Comparison of ENCODE assay signal across 11 mouse cellular contexts in genomic region chr1:121013839-121014503, GRCm38 (mm10).
DNase-seq lines count a peak whose midpoint lies in the region; ATAC-seq and TF ChIP-seq lines count a peak whose summit lies in the region.
"Had no signal": no experiment of that assay in that cellular context is flagged by ENCODE, and none has a peak within 500 bp of the region (broad histone marks: within the 10 kb centered on the region; RNA-seq: fewer than 3 reads in every experiment).

No protein-coding gene starts in this region.

- no peaks in the 10 kb centered on the region for H3K36me3 ChIP-seq in midbrain, postnatal 0 days (ENCODE audit: insufficient read depth, low read length)
- no peaks in the 10 kb centered on the region for H3K36me3 ChIP-seq in midbrain, embryonic 16.5 days (ENCODE audit: control insufficient read depth, insufficient read depth, low read length)
- no peaks in the 10 kb centered on the region for H3K36me3 ChIP-seq in myocyte (ENCODE audit: control insufficient read depth, insufficient read depth)
- no peaks in the 10 kb centered on the region for H3K36me3 ChIP-seq in kidney, embryonic 14.5 days (ENCODE audit: control insufficient read depth, insufficient read depth, low read length)
- H3K36me3 ChIP-seq: hindbrain, embryonic 10.5 days; limb, embryonic 13.5 days had no signal

- peak; percentile 30 to 44 for DNase-seq in heart, adult 18-20 months
- no peak for DNase-seq in heart, postnatal 4 days
- DNase-seq in midbrain, postnatal 0 days (ENCODE audit: low spot score): peak; percentile 14
- peak; percentile 60 for DNase-seq in adrenal gland, postnatal 14 days
- DNase-seq in testis, postnatal 10 days (ENCODE audit: low spot score): no peak
- DNase-seq: right cerebral cortex, postnatal 14 days had no signal

- H3K9ac ChIP-seq in midbrain, postnatal 0 days (replicated peaks; ENCODE audit: low read length, poor library complexity, severe bottlenecking): no peak overlapping the region
- H3K9ac ChIP-seq in midbrain, embryonic 16.5 days (ENCODE audit: low read depth, low read length): no peak overlapping the region
- no peak overlapping the region for H3K9ac ChIP-seq in kidney, embryonic 14.5 days (ENCODE audit: low read depth, low read length)
- H3K9ac ChIP-seq: limb, embryonic 13.5 days had no signal

- 44% methylated on average over 12 of the region's 12 CpGs for WGBS in midbrain, postnatal 0 days
- WGBS in midbrain, embryonic 16.5 days: 55% methylated on average over 12 of the region's 12 CpGs
- 32% methylated on average over 12 of the region's 12 CpGs for WGBS in kidney, embryonic 14.5 days

- H3K9me3 ChIP-seq in midbrain, postnatal 0 days (ENCODE audit: low read length): peaks cover 5% of the 10 kb centered on the region; the same call in 1 of the 2 replicates
- 0 out of 2 replicates have a peak, but pooled peaks cover 5% of the 10 kb centered on the region for H3K9me3 ChIP-seq in midbrain, embryonic 16.5 days (replicated peaks; ENCODE audit: control insufficient read depth, low read length, poor library complexity, severe bottlenecking)
- peaks cover 2% of the 10 kb centered on the region; the same call in 1 of the 2 replicates for H3K9me3 ChIP-seq in kidney, embryonic 14.5 days (ENCODE audit: control insufficient read depth, low read length)

- peak; percentile 28; the same call in 1 of the 2 replicates for TF ChIP-seq CTCF in midbrain, postnatal 0 days (IDR thresholded peaks at IDR 0.05)

- TF ChIP-seq POLR2A in myocyte (IDR thresholded peaks at IDR 0.05; ENCODE audit: insufficient read length, low read depth): no peak

- no peak for ATAC-seq in midbrain, postnatal 0 days (ENCODE audit: low FRiP score)
- no peak for ATAC-seq in midbrain, embryonic 16.5 days
- no peak; the same call in 1 of the 2 replicates for ATAC-seq in kidney, embryonic 14.5 days (ENCODE audit: low FRiP score, low TSS enrichment)

- H3ac ChIP-seq in myocyte (ENCODE audit: control insufficient read depth, insufficient read length): no peak overlapping the region

- no peaks in the 10 kb centered on the region for H3K79me2 ChIP-seq in myocyte (ENCODE audit: control insufficient read depth, insufficient read depth)

- no peaks in the 10 kb centered on the region for H3K4me1 ChIP-seq in midbrain, postnatal 0 days (ENCODE audit: insufficient read depth, low read length)
- no peaks in the 10 kb centered on the region for H3K4me1 ChIP-seq in midbrain, embryonic 16.5 days (ENCODE audit: control insufficient read depth, insufficient read depth, low read length)
- no peaks in the 10 kb centered on the region for H3K4me1 ChIP-seq in kidney, embryonic 14.5 days (ENCODE audit: control insufficient read depth, insufficient read depth, low read length)
- H3K4me1 ChIP-seq: limb, embryonic 13.5 days had no signal

- H3K27me3 ChIP-seq in midbrain, postnatal 0 days (ENCODE audit: insufficient read depth, low read length): no peaks in the 10 kb centered on the region
- no peaks in the 10 kb centered on the region for H3K27me3 ChIP-seq in midbrain, embryonic 16.5 days (ENCODE audit: control insufficient read depth, insufficient read depth, low read depth, low read length)
- H3K27me3 ChIP-seq in myocyte (ENCODE audit: control insufficient read depth, insufficient read depth, insufficient read length): no peaks in the 10 kb centered on the region
- no peaks in the 10 kb centered on the region for H3K27me3 ChIP-seq in kidney, embryonic 14.5 days (ENCODE audit: control insufficient read depth, insufficient read depth, low read length)
- H3K27me3 ChIP-seq: limb, embryonic 13.5 days had no signal

- no peak overlapping the region for H3K4me2 ChIP-seq in midbrain, postnatal 0 days (ENCODE audit: low read depth, low read length, poor library complexity, severe bottlenecking)
- no peak overlapping the region for H3K4me2 ChIP-seq in midbrain, embryonic 16.5 days (ENCODE audit: low read length)
- H3K4me2 ChIP-seq in myocyte (ENCODE audit: low read depth): peak overlapping the region; percentile 78
- H3K4me2 ChIP-seq in kidney, embryonic 14.5 days (replicated peaks; ENCODE audit: low read depth, low read length): no peak overlapping the region
- H3K4me2 ChIP-seq: limb, embryonic 13.5 days had no signal

- H3K4me3 ChIP-seq in midbrain, postnatal 0 days (ENCODE audit: low read depth, low read length): no peak overlapping the region
- H3K4me3 ChIP-seq in midbrain, embryonic 16.5 days (ENCODE audit: low read depth, low read length): no peak overlapping the region
- H3K4me3 ChIP-seq in myocyte: no peak overlapping the region
- H3K4me3 ChIP-seq in kidney, embryonic 14.5 days (ENCODE audit: low read length): no peak overlapping the region
- H3K4me3 ChIP-seq: hindbrain, embryonic 10.5 days; limb, embryonic 13.5 days had no signal

- no peak overlapping the region for H3K27ac ChIP-seq in midbrain, postnatal 0 days (ENCODE audit: low read depth, low read length)
- H3K27ac ChIP-seq in midbrain, embryonic 16.5 days (ENCODE audit: low read length): no peak overlapping the region
- H3K27ac ChIP-seq in kidney, embryonic 14.5 days (ENCODE audit: low read depth, low read length): no peak overlapping the region
- H3K27ac ChIP-seq: hindbrain, embryonic 10.5 days; limb, embryonic 13.5 days had no signal

TF ChIP-seq in myocyte, 11 proteins besides CTCF, POLR2A, EP300 and RAD21:
- peak in 1 of 3 experiments; percentile 27 for TF ChIP-seq MYOD1 (IDR thresholded peaks at IDR 0.05; ENCODE audit: control insufficient read depth in 1 of 3, insufficient read length in 2 of 3, low read depth in 2 of 3)
- TF ChIP-seq MAX (IDR thresholded peaks at IDR 0.05; ENCODE audit: low read depth): no peak

Comparison
In these comparisons a context has a peak if more than half of its experiments do, and no peak if none do; other contexts are left out.
1. DNase-seq: peak in heart, adult 18-20 months (2 of 2), midbrain, postnatal 0 days (single experiment) and adrenal gland, postnatal 14 days (single experiment); none in heart, postnatal 4 days (single experiment) and testis, postnatal 10 days (single experiment).